In the genomic region with DNA sequence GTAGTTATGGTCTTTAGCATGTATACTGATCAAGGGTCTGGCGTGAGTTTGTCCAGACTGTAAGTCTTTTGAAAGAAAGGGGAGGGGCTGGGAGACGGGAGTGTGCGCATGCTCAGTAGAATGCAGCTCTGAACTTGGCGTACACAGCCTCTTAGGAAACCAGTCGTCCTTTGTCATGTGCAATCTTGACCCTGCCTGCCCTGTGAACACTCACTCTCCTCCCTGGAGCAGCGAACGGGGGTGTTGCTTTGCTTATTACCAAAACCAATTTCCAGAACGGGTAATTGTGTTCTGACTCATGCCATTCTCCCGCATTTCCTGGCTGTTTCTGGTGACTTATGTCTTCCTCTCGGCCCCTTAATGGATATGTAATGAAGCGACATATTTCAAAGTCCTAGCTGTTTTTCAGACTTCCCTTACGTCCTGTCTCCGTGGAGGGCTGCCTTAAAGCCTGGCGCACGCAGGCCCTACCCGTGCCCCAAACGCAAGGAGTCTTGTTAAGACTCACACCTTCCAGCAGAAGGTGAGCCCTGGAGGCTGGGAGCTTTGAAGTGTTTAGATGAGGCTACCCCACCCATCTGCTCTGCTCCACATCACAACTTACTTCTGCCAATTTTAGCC, we compare ENCODE assay signal across 8 mouse cellular contexts.
DNase-seq lines count a peak whose midpoint lies in the region; ATAC-seq lines count a peak whose summit lies in the region.

No protein-coding gene starts in this region.

- peak; percentile 67 for DNase-seq in gonadal fat pad, adult 2 months (ENCODE audit: low read depth)
- DNase-seq in kidney, postnatal 14 days = peak; percentile 78
- DNase-seq in neural tube, embryonic 11.5 days (ENCODE audit: low spot score) = peak; percentile 56
- no peak for DNase-seq in spleen, postnatal 14 days (ENCODE audit: low spot score in 2 of 2)
- no peak for DNase-seq in cerebellum, postnatal 36 days
- no peak for DNase-seq in cerebellum, postnatal 25 days

- no peak overlapping the region for H3K9ac ChIP-seq in heart, embryonic 12.5 days
- H3K9ac ChIP-seq in heart, embryonic 11.5 days (ENCODE audit: low read depth, low read length) = no peak overlapping the region
- H3K9ac ChIP-seq in neural tube, embryonic 11.5 days (ENCODE audit: low read length) = no peak overlapping the region

- ATAC-seq in heart, embryonic 12.5 days (ENCODE audit: insufficient number of reproducible peaks, low FRiP score) = no peak
- no peak for ATAC-seq in heart, embryonic 11.5 days (replicated peaks; ENCODE audit: insufficient number of reproducible peaks, low FRiP score, low TSS enrichment)
- no peak for ATAC-seq in neural tube, embryonic 11.5 days (ENCODE audit: insufficient read depth, low FRiP score, low TSS enrichment)

- no peaks in the 10 kb centered on the region for H3K36me3 ChIP-seq in heart, embryonic 12.5 days
- H3K36me3 ChIP-seq in heart, embryonic 11.5 days (ENCODE audit: control insufficient read depth, insufficient read depth, low read length) = no peaks in the 10 kb centered on the region
- no peaks in the 10 kb centered on the region for H3K36me3 ChIP-seq in neural tube, embryonic 11.5 days (ENCODE audit: control insufficient read depth, insufficient read depth, low read length)

- H3K4me1 ChIP-seq in heart, embryonic 12.5 days (replicated peaks) = no peaks in the 10 kb centered on the region
- no peaks in the 10 kb centered on the region for H3K4me1 ChIP-seq in heart, embryonic 11.5 days (ENCODE audit: control insufficient read depth, insufficient read depth, low read length)
- no peaks in the 10 kb centered on the region for H3K4me1 ChIP-seq in neural tube, embryonic 11.5 days (ENCODE audit: control insufficient read depth, insufficient read depth, low read length)

- 69% methylated on average over 17 of the region's 17 CpGs for WGBS in heart, embryonic 12.5 days
- WGBS in heart, embryonic 11.5 days (ENCODE audit: insufficient replicate concordance) = 63% methylated on average over 17 of the region's 17 CpGs
- 53% methylated on average over 17 of the region's 17 CpGs for WGBS in neural tube, embryonic 11.5 days

- no peak overlapping the region for H3K4me3 ChIP-seq in heart, embryonic 12.5 days
- no peak overlapping the region for H3K4me3 ChIP-seq in heart, embryonic 11.5 days (ENCODE audit: low read depth, low read length)
- no peak overlapping the region for H3K4me3 ChIP-seq in neural tube, embryonic 11.5 days (ENCODE audit: low read depth, low read length)

- no peaks in the 10 kb centered on the region for H3K9me3 ChIP-seq in heart, embryonic 12.5 days (replicated peaks)
- H3K9me3 ChIP-seq in heart, embryonic 11.5 days (replicated peaks; ENCODE audit: control insufficient read depth, low read length) = no peaks in the 10 kb centered on the region
- H3K9me3 ChIP-seq in neural tube, embryonic 11.5 days (ENCODE audit: control insufficient read depth, low read length) = no peaks in the 10 kb centered on the region

- no peak overlapping the region for H3K27ac ChIP-seq in heart, embryonic 12.5 days (ENCODE audit: poor library complexity, severe bottlenecking)
- H3K27ac ChIP-seq in heart, embryonic 11.5 days (ENCODE audit: low read depth, low read length) = no peak overlapping the region
- no peak overlapping the region for H3K27ac ChIP-seq in neural tube, embryonic 11.5 days (ENCODE audit: low read depth, low read length)

- H3K27me3 ChIP-seq in heart, embryonic 12.5 days (replicated peaks) = no peaks in the 10 kb centered on the region
- no peaks in the 10 kb centered on the region for H3K27me3 ChIP-seq in heart, embryonic 11.5 days (ENCODE audit: control insufficient read depth, insufficient read depth, low read length)
- H3K27me3 ChIP-seq in neural tube, embryonic 11.5 days (ENCODE audit: control insufficient read depth, insufficient read depth, low read length) = no peaks in the 10 kb centered on the region

- H3K4me2 ChIP-seq in heart, embryonic 12.5 days = 0 out of 2 replicates have a peak overlapping the region, but pooled peaks have one; percentile 3
- H3K4me2 ChIP-seq in heart, embryonic 11.5 days = no peak overlapping the region
- no peak overlapping the region for H3K4me2 ChIP-seq in neural tube, embryonic 11.5 days (ENCODE audit: low read depth)

Comparison
In these comparisons a context has a peak if more than half of its experiments do, and no peak if none do; other contexts are left out.
1. DNase-seq: peak in gonadal fat pad, adult 2 months (single experiment), kidney, postnatal 14 days (single experiment) and neural tube, embryonic 11.5 days (single experiment); none in spleen, postnatal 14 days (0 of 2), cerebellum, postnatal 36 days (0 of 2) and cerebellum, postnatal 25 days (0 of 2).